Comparison of ENCODE assay signal across 26 mouse cellular contexts in genomic region chr12:70285521-70285920, GRCm38 (mm10).
"Had no signal": no experiment of that assay in that cellular context is flagged by ENCODE, and none has a peak within 500 bp of the region (broad histone marks: within the 10 kb centered on the region; RNA-seq: fewer than 3 reads in every experiment).

No protein-coding gene starts in this region.

- H3K9ac ChIP-seq: heart, embryonic 13.5 days; heart, embryonic 15.5 days; hindbrain, embryonic 15.5 days; kidney, embryonic 15.5 days; limb, embryonic 12.5 days; liver, embryonic 13.5 days; liver, embryonic 15.5 days; liver, postnatal 0 days had no signal

- H3K4me1 ChIP-seq: heart, embryonic 15.5 days; kidney, embryonic 15.5 days; limb, embryonic 10.5 days; limb, embryonic 12.5 days; liver, embryonic 13.5 days; liver, embryonic 15.5 days had no signal

- DNase-seq: gastrocnemius, postnatal 14 days; gastrocnemius, postnatal 36 days; heart, adult 11 months; heart, adult 2 months; heart, postnatal 14 days; heart, postnatal 36 days; kidney, adult 11 months; kidney, adult 2 months; kidney, adult 9 months; kidney, postnatal 14 days; kidney, postnatal 4 days; layer of hippocampus, adult 9-11 months; liver; liver, embryonic 13.5 days; liver, postnatal 0 days had no signal

- H3K36me3 ChIP-seq: heart, embryonic 13.5 days; heart, embryonic 15.5 days; kidney, embryonic 15.5 days; limb, embryonic 10.5 days; limb, embryonic 12.5 days; liver, embryonic 13.5 days; liver, embryonic 15.5 days had no signal

- H3K27me3 ChIP-seq: heart, embryonic 13.5 days; heart, embryonic 15.5 days; hindbrain, embryonic 15.5 days; kidney, embryonic 15.5 days; limb, embryonic 12.5 days; liver, embryonic 13.5 days; liver, embryonic 15.5 days had no signal

- ATAC-seq: intestine, embryonic 16.5 days; liver, postnatal 0 days had no signal

- H3K9me3 ChIP-seq: heart, embryonic 13.5 days; heart, embryonic 15.5 days; hindbrain, embryonic 15.5 days; kidney, embryonic 15.5 days; limb, embryonic 10.5 days; limb, embryonic 12.5 days; liver, embryonic 13.5 days; liver, embryonic 15.5 days had no signal

- H3K27ac ChIP-seq: heart, adult 2 months; heart, embryonic 13.5 days; heart, embryonic 15.5 days; hindbrain, embryonic 15.5 days; kidney, embryonic 15.5 days; kidney, postnatal 0 days; limb, embryonic 10.5 days; limb, embryonic 12.5 days; liver, embryonic 13.5 days; liver, embryonic 15.5 days had no signal

- H3K4me2 ChIP-seq: heart, embryonic 11.5 days; heart, embryonic 13.5 days; heart, embryonic 15.5 days; hindbrain, embryonic 15.5 days; kidney, embryonic 15.5 days; limb, embryonic 12.5 days; liver, embryonic 11.5 days; liver, embryonic 13.5 days; liver, embryonic 15.5 days had no signal

- H3K4me3 ChIP-seq: heart, adult 2 months; heart, embryonic 13.5 days; heart, embryonic 15.5 days; hindbrain, embryonic 15.5 days; kidney, embryonic 15.5 days; limb, embryonic 10.5 days; limb, embryonic 12.5 days; liver, embryonic 13.5 days; liver, embryonic 15.5 days had no signal
